Comparison of ENCODE assay signal across 20 mouse cellular contexts in genomic region chr17:69781201-69781600, GRCm38 (mm10).
DNase-seq lines count a peak whose midpoint lies in the region; ATAC-seq and TF ChIP-seq lines count a peak whose summit lies in the region.
"Had no signal": no experiment of that assay in that cellular context is flagged by ENCODE, and none has a peak within 500 bp of the region (broad histone marks: within the 10 kb centered on the region; RNA-seq: fewer than 3 reads in every experiment).

No protein-coding gene starts in this region.

- peak; percentile 43; the same call in 1 of the 2 replicates for ATAC-seq in forebrain, embryonic 13.5 days
- ATAC-seq in forebrain, embryonic 15.5 days (replicated peaks): no peak
- peak; percentile 58; the same call in 1 of the 2 replicates for ATAC-seq in forebrain, embryonic 14.5 days
- ATAC-seq in forebrain, embryonic 12.5 days (ENCODE audit: low FRiP score): no peak
- peak; percentile 63; the same call in 1 of the 2 replicates for ATAC-seq in forebrain, embryonic 16.5 days
- ATAC-seq in forebrain, postnatal 0 days: no peak
- no peak for ATAC-seq in lung, postnatal 0 days
- ATAC-seq: activated CD4-positive, CD25-positive, alpha-beta regulatory T cell, adult 4 months; CD4-positive, CD25-positive, alpha-beta regulatory T cell, adult 4 months; Patski had no signal

- H3K4me3 ChIP-seq in forebrain, embryonic 13.5 days: no peak overlapping the region
- H3K4me3 ChIP-seq in forebrain, embryonic 15.5 days: no peak overlapping the region
- no peak overlapping the region for H3K4me3 ChIP-seq in forebrain, embryonic 14.5 days (ENCODE audit: low read depth, low read length)
- no peak overlapping the region for H3K4me3 ChIP-seq in forebrain, embryonic 12.5 days (replicated peaks)
- H3K4me3 ChIP-seq in forebrain, embryonic 16.5 days (replicated peaks; ENCODE audit: low read length): no peak overlapping the region
- no peak overlapping the region for H3K4me3 ChIP-seq in forebrain, postnatal 0 days (ENCODE audit: low read depth, low read length)
- H3K4me3 ChIP-seq in lung, postnatal 0 days (ENCODE audit: low read depth, low read length): no peak overlapping the region

- H3K36me3 ChIP-seq in forebrain, embryonic 13.5 days (ENCODE audit: poor library complexity, severe bottlenecking): no peaks in the 10 kb centered on the region
- no peaks in the 10 kb centered on the region for H3K36me3 ChIP-seq in forebrain, embryonic 15.5 days
- no peaks in the 10 kb centered on the region for H3K36me3 ChIP-seq in forebrain, embryonic 14.5 days (ENCODE audit: control insufficient read depth, insufficient read depth, low read length)
- H3K36me3 ChIP-seq in forebrain, embryonic 12.5 days (replicated peaks): no peaks in the 10 kb centered on the region
- no peaks in the 10 kb centered on the region for H3K36me3 ChIP-seq in forebrain, embryonic 16.5 days (ENCODE audit: control insufficient read depth, insufficient read depth)
- no peaks in the 10 kb centered on the region for H3K36me3 ChIP-seq in forebrain, postnatal 0 days (ENCODE audit: insufficient read depth)
- no peaks in the 10 kb centered on the region for H3K36me3 ChIP-seq in lung, postnatal 0 days (ENCODE audit: insufficient read depth, low read length)
- H3K36me3 ChIP-seq: G1E had no signal

- no peak overlapping the region for H3K4me2 ChIP-seq in forebrain, embryonic 13.5 days
- no peak overlapping the region for H3K4me2 ChIP-seq in forebrain, embryonic 15.5 days (replicated peaks)
- H3K4me2 ChIP-seq in forebrain, embryonic 14.5 days (ENCODE audit: low read length): no peak overlapping the region
- no peak overlapping the region for H3K4me2 ChIP-seq in forebrain, embryonic 12.5 days
- no peak overlapping the region for H3K4me2 ChIP-seq in forebrain, embryonic 16.5 days (ENCODE audit: low read length)
- H3K4me2 ChIP-seq in forebrain, postnatal 0 days (ENCODE audit: low read depth): no peak overlapping the region
- H3K4me2 ChIP-seq in lung, postnatal 0 days (replicated peaks; ENCODE audit: low read depth, low read length): no peak overlapping the region

- TF ChIP-seq EP300 in lung, postnatal 0 days (IDR thresholded peaks at IDR 0.05): no peak

- H3K9ac ChIP-seq in forebrain, embryonic 13.5 days: no peak overlapping the region
- H3K9ac ChIP-seq in forebrain, embryonic 15.5 days (replicated peaks): no peak overlapping the region
- no peak overlapping the region for H3K9ac ChIP-seq in forebrain, embryonic 14.5 days (ENCODE audit: low read length)
- no peak overlapping the region for H3K9ac ChIP-seq in forebrain, embryonic 12.5 days
- H3K9ac ChIP-seq in forebrain, embryonic 16.5 days (replicated peaks; ENCODE audit: low read depth, low read length): no peak overlapping the region
- H3K9ac ChIP-seq in forebrain, postnatal 0 days: no peak overlapping the region
- H3K9ac ChIP-seq in lung, postnatal 0 days (replicated peaks; ENCODE audit: low read depth): no peak overlapping the region

- WGBS in forebrain, embryonic 13.5 days: 82% methylated on average over 1 of the region's 1 CpGs
- 56% methylated on average over 1 of the region's 1 CpGs for WGBS in forebrain, embryonic 15.5 days
- 83% methylated on average over 1 of the region's 1 CpGs for WGBS in forebrain, embryonic 14.5 days
- WGBS in forebrain, embryonic 12.5 days: 91% methylated on average over 1 of the region's 1 CpGs
- WGBS in forebrain, embryonic 16.5 days: 71% methylated on average over 1 of the region's 1 CpGs
- 60% methylated on average over 1 of the region's 1 CpGs for WGBS in forebrain, postnatal 0 days
- 91% methylated on average over 1 of the region's 1 CpGs for WGBS in lung, postnatal 0 days

- no peak overlapping the region for H3K27ac ChIP-seq in forebrain, embryonic 13.5 days
- H3K27ac ChIP-seq in forebrain, embryonic 15.5 days (replicated peaks): no peak overlapping the region
- H3K27ac ChIP-seq in forebrain, embryonic 14.5 days (ENCODE audit: low read depth, low read length): no peak overlapping the region
- H3K27ac ChIP-seq in forebrain, embryonic 12.5 days: no peak overlapping the region
- no peak overlapping the region for H3K27ac ChIP-seq in forebrain, embryonic 16.5 days (ENCODE audit: low read length)
- H3K27ac ChIP-seq in forebrain, postnatal 0 days (ENCODE audit: low read depth, low read length): no peak overlapping the region
- no peak overlapping the region for H3K27ac ChIP-seq in lung, postnatal 0 days (ENCODE audit: low read length)

- H3K9me3 ChIP-seq in forebrain, embryonic 13.5 days (replicated peaks): no peaks in the 10 kb centered on the region
- no peaks in the 10 kb centered on the region for H3K9me3 ChIP-seq in forebrain, embryonic 15.5 days
- no peaks in the 10 kb centered on the region for H3K9me3 ChIP-seq in forebrain, embryonic 14.5 days (replicated peaks; ENCODE audit: control insufficient read depth, low read length)
- H3K9me3 ChIP-seq in forebrain, embryonic 12.5 days: no peaks in the 10 kb centered on the region
- H3K9me3 ChIP-seq in forebrain, embryonic 16.5 days (ENCODE audit: control insufficient read depth, low read length): no peaks in the 10 kb centered on the region
- no peaks in the 10 kb centered on the region for H3K9me3 ChIP-seq in forebrain, postnatal 0 days (ENCODE audit: low read length)
- no peaks in the 10 kb centered on the region for H3K9me3 ChIP-seq in lung, postnatal 0 days (ENCODE audit: low read length)

- DNase-seq in forebrain, embryonic 14.5 days (ENCODE audit: low spot score): peak; percentile 56
- DNase-seq in forebrain, postnatal 0 days: no peak
- peak; percentile 43 for DNase-seq in brain, embryonic 14.5 days (ENCODE audit: low read depth)
- no peak for DNase-seq in lung, postnatal 0 days (ENCODE audit: low spot score)
- DNase-seq: adrenal gland, adult 2 months; adrenal gland, adult 8-10 months; adrenal gland, postnatal 10 days; adrenal gland, postnatal 14 days; adrenal gland, postnatal 25 days; adrenal gland, postnatal 36 days; B cell, adult 2 months had no signal

- no peaks in the 10 kb centered on the region for H3K4me1 ChIP-seq in forebrain, embryonic 13.5 days
- no peaks in the 10 kb centered on the region for H3K4me1 ChIP-seq in forebrain, embryonic 15.5 days
- no peaks in the 10 kb centered on the region for H3K4me1 ChIP-seq in forebrain, embryonic 14.5 days (ENCODE audit: control insufficient read depth, insufficient read depth, low read length)
- H3K4me1 ChIP-seq in forebrain, embryonic 12.5 days: no peaks in the 10 kb centered on the region
- H3K4me1 ChIP-seq in forebrain, embryonic 16.5 days (replicated peaks; ENCODE audit: control insufficient read depth, insufficient read depth, low read length): no peaks in the 10 kb centered on the region
- H3K4me1 ChIP-seq in forebrain, postnatal 0 days (ENCODE audit: insufficient read depth): no peaks in the 10 kb centered on the region
- no peaks in the 10 kb centered on the region for H3K4me1 ChIP-seq in lung, postnatal 0 days (ENCODE audit: insufficient read depth, low read depth, low read length)

- no peaks in the 10 kb centered on the region for H3K27me3 ChIP-seq in forebrain, embryonic 13.5 days
- H3K27me3 ChIP-seq in forebrain, embryonic 15.5 days: no peaks in the 10 kb centered on the region
- no peaks in the 10 kb centered on the region for H3K27me3 ChIP-seq in forebrain, embryonic 14.5 days (replicated peaks; ENCODE audit: control insufficient read depth, insufficient read depth, low read length)
- no peaks in the 10 kb centered on the region for H3K27me3 ChIP-seq in forebrain, embryonic 12.5 days
- H3K27me3 ChIP-seq in forebrain, embryonic 16.5 days (replicated peaks; ENCODE audit: control insufficient read depth, insufficient read depth, low read length): no peaks in the 10 kb centered on the region
- no peaks in the 10 kb centered on the region for H3K27me3 ChIP-seq in forebrain, postnatal 0 days (ENCODE audit: insufficient read depth, low read length)
- no peaks in the 10 kb centered on the region for H3K27me3 ChIP-seq in lung, postnatal 0 days (replicated peaks; ENCODE audit: insufficient read depth, low read length)
- H3K27me3 ChIP-seq: CH12.LX, Patski had no signal

- TF ChIP-seq CTCF in forebrain, postnatal 0 days (IDR thresholded peaks at IDR 0.05; ENCODE audit: low read depth): no peak
- no peak for TF ChIP-seq CTCF in brain, embryonic 14.5 days (IDR thresholded peaks at IDR 0.05; ENCODE audit: borderline replicate concordance, extremely low read depth, insufficient read depth, insufficient read length)
- no peak for TF ChIP-seq CTCF in lung, postnatal 0 days (IDR thresholded peaks at IDR 0.05)

- TF ChIP-seq POLR2A in brain, embryonic 14.5 days (IDR thresholded peaks at IDR 0.05; ENCODE audit: borderline replicate concordance, extremely low read depth, insufficient read depth, insufficient read length, poor library complexity, severe bottlenecking): no peak

Comparison
In these comparisons a context has a peak if more than half of its experiments do, and no peak if none do; other contexts are left out.
1. ATAC-seq: peak in forebrain, embryonic 13.5 days (single experiment), forebrain, embryonic 14.5 days (single experiment) and forebrain, embryonic 16.5 days (single experiment); none in forebrain, embryonic 15.5 days (single experiment), forebrain, embryonic 12.5 days (single experiment), forebrain, postnatal 0 days (single experiment) and lung, postnatal 0 days (single experiment).
2. DNase-seq: peak in forebrain, embryonic 14.5 days (single experiment) and brain, embryonic 14.5 days (single experiment); none in forebrain, postnatal 0 days (single experiment) and lung, postnatal 0 days (single experiment).